Mouse (Mus musculus): ENCODE data around the gene St6galnac3. TPM values are rescaled to one million over a fixed set of nuclear protein-coding genes. Genes with fewer than 3 reads are reported as not detected.
A peak's percentile ranks its signal among the peaks of the same experiment; 100 is the strongest.

Gene St6galnac3
- polyA plus RNA-seq, 1 experiment: 16.7 TPM

GRCm38 (mm10) chr3:153248029-153248428, 476.9 kb downstream of the St6galnac3 start:
- no peak overlapping the region for H3K27ac ChIP-seq (ENCODE audit: insufficient read depth, low read length)
- H3K4me1 ChIP-seq (ENCODE audit: control insufficient read depth, insufficient read depth, low read length): no peaks in the 10 kb centered on the region
- no peak overlapping the region for H3K4me3 ChIP-seq (ENCODE audit: insufficient read depth, low read length)
- TF ChIP-seq CTCF (IDR thresholded peaks at IDR 0.05; ENCODE audit: extremely low read depth, insufficient read depth, low read length): peak; percentile 24; the same call in 1 of the 2 replicates
- TF ChIP-seq POLR2A (IDR thresholded peaks at IDR 0.05; ENCODE audit: extremely low read depth, insufficient read depth, low read length): no peak

- Histone ChIP-seq H3K4me1 (ENCODE audit: control insufficient read depth, insufficient read depth, low read length) (peaks cover 10% of the 10 kb centered on the region), H3K4me3 (ENCODE audit: insufficient read depth, low read length) (no peak overlapping the region), H3K27ac (ENCODE audit: insufficient read depth, low read length) (no peak overlapping the region)
- no peak for TF ChIP-seq POLR2A (IDR thresholded peaks at IDR 0.05; ENCODE audit: extremely low read depth, insufficient read depth, low read length)
- no peak for TF ChIP-seq CTCF (IDR thresholded peaks at IDR 0.05; ENCODE audit: extremely low read depth, insufficient read depth, low read length)
Measured at GRCm38 (mm10) chr3:153242524-153242923, 482.4 kb downstream of the St6galnac3 start.

GRCm38 (mm10) chr3:153241134-153241533, 483.8 kb downstream of the St6galnac3 start:
- H3K27ac ChIP-seq (ENCODE audit: insufficient read depth, low read length): no peak overlapping the region
- no peak overlapping the region for H3K4me3 ChIP-seq (ENCODE audit: insufficient read depth, low read length)
- TF ChIP-seq CTCF (IDR thresholded peaks at IDR 0.05; ENCODE audit: extremely low read depth, insufficient read depth, low read length) (no peak), POLR2A (IDR thresholded peaks at IDR 0.05; ENCODE audit: extremely low read depth, insufficient read depth, low read length) (no peak)
- peaks cover 12% of the 10 kb centered on the region for H3K4me1 ChIP-seq (ENCODE audit: control insufficient read depth, insufficient read depth, low read length)

- H3K4me1 ChIP-seq (ENCODE audit: control insufficient read depth, insufficient read depth, low read length): peaks cover 12% of the 10 kb centered on the region
- no peak overlapping the region for H3K4me3 ChIP-seq (ENCODE audit: insufficient read depth, low read length)
- no peak for TF ChIP-seq CTCF (IDR thresholded peaks at IDR 0.05; ENCODE audit: extremely low read depth, insufficient read depth, low read length)
- TF ChIP-seq POLR2A (IDR thresholded peaks at IDR 0.05; ENCODE audit: extremely low read depth, insufficient read depth, low read length): no peak
- no peak overlapping the region for H3K27ac ChIP-seq (ENCODE audit: insufficient read depth, low read length)
Measured at GRCm38 (mm10) chr3:153240366-153240765, 484.6 kb downstream of the St6galnac3 start.

- Histone ChIP-seq H3K4me1 (ENCODE audit: control insufficient read depth, insufficient read depth, low read length) (peaks cover 12% of the 10 kb centered on the region), H3K27ac (ENCODE audit: insufficient read depth, low read length) (peak overlapping the region; percentile 36), H3K4me3 (ENCODE audit: insufficient read depth, low read length) (no peak overlapping the region)
- TF ChIP-seq POLR2A (IDR thresholded peaks at IDR 0.05; ENCODE audit: extremely low read depth, insufficient read depth, low read length) (0 out of 2 replicates have a peak, but pooled peaks have one; percentile 16), CTCF (IDR thresholded peaks at IDR 0.05; ENCODE audit: extremely low read depth, insufficient read depth, low read length) (no peak)
Measured at GRCm38 (mm10) chr3:153238381-153238780, 486.6 kb downstream of the St6galnac3 start.

- Histone ChIP-seq H3K4me3 (ENCODE audit: insufficient read depth, low read length) (no peak overlapping the region), H3K4me1 (ENCODE audit: control insufficient read depth, insufficient read depth, low read length) (peaks cover 10% of the 10 kb centered on the region), H3K27ac (ENCODE audit: insufficient read depth, low read length) (0 out of 2 replicates have a peak overlapping the region, but pooled peaks have one; percentile 1)
- TF ChIP-seq CTCF (IDR thresholded peaks at IDR 0.05; ENCODE audit: extremely low read depth, insufficient read depth, low read length): no peak
- TF ChIP-seq POLR2A (IDR thresholded peaks at IDR 0.05; ENCODE audit: extremely low read depth, insufficient read depth, low read length): no peak
Measured at GRCm38 (mm10) chr3:153236262-153236661, 488.7 kb downstream of the St6galnac3 start.

- Histone ChIP-seq H3K4me3 (ENCODE audit: insufficient read depth, low read length) (no peak overlapping the region), H3K27ac (ENCODE audit: insufficient read depth, low read length) (no peak overlapping the region), H3K4me1 (ENCODE audit: control insufficient read depth, insufficient read depth, low read length) (no peaks in the 10 kb centered on the region)
- TF ChIP-seq POLR2A (IDR thresholded peaks at IDR 0.05; ENCODE audit: extremely low read depth, insufficient read depth, low read length): no peak
- no peak for TF ChIP-seq CTCF (IDR thresholded peaks at IDR 0.05; ENCODE audit: extremely low read depth, insufficient read depth, low read length)
Measured at GRCm38 (mm10) chr3:153222611-153223402, 502.2 kb downstream of the St6galnac3 start.

- H3K27ac ChIP-seq (ENCODE audit: insufficient read depth, low read length): no peak overlapping the region
- no peaks in the 10 kb centered on the region for H3K4me1 ChIP-seq (ENCODE audit: control insufficient read depth, insufficient read depth, low read length)
- no peak for TF ChIP-seq POLR2A (IDR thresholded peaks at IDR 0.05; ENCODE audit: extremely low read depth, insufficient read depth, low read length)
- TF ChIP-seq CTCF (IDR thresholded peaks at IDR 0.05; ENCODE audit: extremely low read depth, insufficient read depth, low read length): no peak
- no peak overlapping the region for H3K4me3 ChIP-seq (ENCODE audit: insufficient read depth, low read length)
Measured at GRCm38 (mm10) chr3:153219391-153219790, 505.6 kb downstream of the St6galnac3 start.

GRCm38 (mm10) chr3:153208186-153208585, 516.8 kb downstream of the St6galnac3 start:
- no peak overlapping the region for H3K27ac ChIP-seq (ENCODE audit: insufficient read depth, low read length)
- TF ChIP-seq POLR2A (IDR thresholded peaks at IDR 0.05; ENCODE audit: extremely low read depth, insufficient read depth, low read length) (no peak), CTCF (IDR thresholded peaks at IDR 0.05; ENCODE audit: extremely low read depth, insufficient read depth, low read length) (no peak)

GRCm38 (mm10) chr3:153204046-153204445, 520.9 kb downstream of the St6galnac3 start:
- no peak overlapping the region for H3K27ac ChIP-seq (ENCODE audit: insufficient read depth, low read length)
- 0 out of 2 replicates have a peak, but pooled peaks cover 2% of the 10 kb centered on the region for H3K4me1 ChIP-seq (ENCODE audit: control insufficient read depth, insufficient read depth, low read length)
- no peak overlapping the region for H3K4me3 ChIP-seq (ENCODE audit: insufficient read depth, low read length)
- TF ChIP-seq CTCF (IDR thresholded peaks at IDR 0.05; ENCODE audit: extremely low read depth, insufficient read depth, low read length) (no peak), POLR2A (IDR thresholded peaks at IDR 0.05; ENCODE audit: extremely low read depth, insufficient read depth, low read length) (no peak)

More at GRCm38 (mm10) chr3:153208186-153208585, 516.8 kb downstream of the St6galnac3 start:
- H3K4me3 ChIP-seq (ENCODE audit: insufficient read depth, low read length): no peak overlapping the region
- no peaks in the 10 kb centered on the region for H3K4me1 ChIP-seq (ENCODE audit: control insufficient read depth, insufficient read depth, low read length)
